Mouse (Mus musculus) embryo, embryonic 10.5 days (tissue): Measurements from ENCODE around the gene Kalrn.
A peak's percentile ranks its signal among the peaks of the same experiment; 100 is the strongest.

ENCODE experiments used
- DNase-seq: peaks from one replicate; pipeline ENCODE4 v3.0.0-alpha.2; 2015; ENCODE audit warnings: low spot score

Kalrn gene

DNA sequence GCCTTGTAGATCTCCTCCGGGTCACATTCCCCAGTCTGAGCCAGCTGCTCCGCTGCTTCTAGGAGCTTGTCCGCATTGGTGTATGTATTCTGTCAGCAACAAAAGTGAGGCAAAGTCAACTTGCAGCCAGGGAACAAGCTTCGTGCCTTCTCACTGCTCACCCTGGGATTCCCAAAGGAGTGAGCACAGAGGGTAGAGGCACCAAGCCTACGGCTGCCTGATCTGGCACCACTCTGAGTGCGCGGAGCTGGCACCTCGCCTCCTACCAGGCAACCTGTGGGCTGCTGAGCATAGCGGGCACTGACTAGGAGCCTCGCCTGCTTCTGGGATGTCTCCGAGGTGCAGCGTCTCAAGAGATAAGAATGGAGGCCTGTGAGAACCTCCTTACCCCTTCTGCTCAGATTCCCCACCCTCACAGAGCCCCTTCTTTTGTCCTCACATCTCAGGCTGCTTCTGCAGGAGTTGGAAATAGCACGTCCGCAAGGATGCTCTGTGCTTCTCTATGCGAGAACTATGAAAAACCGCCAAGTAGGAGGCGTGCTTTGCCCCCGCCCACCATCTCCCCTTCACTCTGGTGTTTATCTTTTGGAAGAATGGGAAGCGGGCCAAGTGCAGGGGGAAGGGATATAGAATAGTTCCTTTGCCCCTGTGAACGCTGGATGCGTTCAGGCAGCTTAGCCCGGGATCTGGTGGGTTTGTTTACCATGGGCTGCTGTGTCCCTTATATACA, 310.4 kb downstream of the Kalrn start:
- no peak for DNase-seq

DNA sequence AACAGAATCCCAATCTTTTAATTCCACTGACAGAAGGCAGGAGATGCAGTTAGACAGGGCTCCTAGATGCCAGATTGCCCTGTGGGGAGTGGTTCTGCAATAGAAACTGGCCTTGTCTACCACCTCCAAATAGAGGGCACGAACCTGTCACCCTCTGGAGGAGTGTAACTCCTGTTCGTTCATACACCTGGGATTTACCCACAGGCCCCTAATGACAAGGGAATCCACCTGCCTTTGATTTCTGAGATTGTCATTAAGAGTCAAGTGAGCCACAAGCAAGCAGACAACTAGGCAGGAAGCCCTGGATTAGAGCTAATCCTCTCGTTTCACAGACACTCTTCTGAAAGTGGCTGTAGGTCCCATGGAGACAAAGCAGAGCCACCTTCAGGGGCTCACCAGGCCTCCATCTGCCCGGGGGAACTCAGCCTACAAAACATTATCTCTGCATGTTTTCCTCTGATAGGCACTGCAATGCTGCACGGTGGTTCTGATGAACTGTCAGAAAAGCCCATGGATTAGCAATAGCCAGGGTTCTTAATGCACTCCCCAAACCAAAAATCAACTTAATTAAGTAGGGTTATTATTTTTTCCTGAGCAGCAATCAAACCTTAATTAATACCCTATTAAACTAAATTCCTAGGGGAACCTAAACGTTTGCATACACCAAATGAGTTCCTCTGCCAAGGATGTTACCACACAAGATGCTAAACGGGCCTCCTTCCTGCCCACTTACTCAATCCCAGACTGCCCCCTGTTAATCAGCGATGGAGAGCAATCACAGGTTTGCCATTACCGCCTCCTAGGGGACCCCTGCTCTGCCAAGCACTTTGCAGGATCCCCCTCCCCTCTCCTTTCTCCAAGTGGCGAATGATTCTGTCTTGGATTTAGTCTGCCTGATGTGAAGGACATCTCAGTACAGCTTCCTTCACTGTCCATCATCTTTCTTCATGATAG, 312.1 kb downstream of the Kalrn start:
- no peak for DNase-seq

DNA sequence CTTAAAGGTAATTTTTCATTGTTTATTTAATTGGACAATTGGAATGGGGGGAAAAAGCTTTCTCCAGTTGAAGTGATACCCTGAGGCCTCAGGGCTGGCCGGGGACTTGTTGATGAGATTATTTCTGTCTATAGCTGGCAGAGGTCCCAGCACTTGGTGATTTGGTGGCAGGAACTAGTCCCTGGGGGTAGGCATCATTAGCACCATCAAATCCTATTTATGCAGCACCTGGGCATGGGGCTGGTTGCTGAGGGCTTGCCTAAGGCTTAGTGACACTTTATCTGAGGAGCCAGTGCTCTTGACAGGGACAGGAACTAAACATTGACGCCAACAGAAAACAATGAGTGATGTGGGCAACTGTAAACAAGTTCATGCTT, 318.7 kb downstream of the Kalrn start:
- no peak for DNase-seq

DNA sequence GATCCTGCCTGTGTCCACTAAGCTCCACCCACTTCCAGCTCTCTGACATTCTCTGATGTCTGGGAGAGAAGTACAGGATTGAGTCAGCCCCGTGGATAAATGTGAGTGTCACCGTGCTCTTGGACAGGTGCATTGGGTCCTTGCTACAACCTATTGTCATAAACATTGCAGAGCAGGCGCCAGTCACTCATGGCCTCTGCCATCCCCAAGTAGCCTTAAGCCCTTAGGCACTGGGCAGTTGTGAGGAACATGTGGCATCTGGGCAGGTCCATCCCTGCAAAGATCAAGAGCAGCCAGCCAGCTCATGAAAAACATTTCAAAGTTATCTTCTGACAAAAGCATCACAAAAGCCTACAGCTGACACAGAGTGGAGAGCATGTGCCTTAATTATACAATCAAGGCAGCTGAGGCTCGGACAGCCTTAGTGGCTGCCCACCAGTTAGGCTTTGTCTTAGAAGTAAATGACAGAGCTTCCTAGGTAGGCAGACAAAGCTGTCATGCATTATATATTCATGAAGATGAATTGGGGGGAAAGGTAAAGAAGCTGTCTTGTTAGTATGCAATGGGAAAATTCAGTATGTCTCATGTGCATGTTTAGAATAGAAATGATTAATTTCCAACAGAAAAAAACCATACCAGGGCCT, 319.2 kb downstream of the Kalrn start:
- DNase-seq, result no peak

DNA sequence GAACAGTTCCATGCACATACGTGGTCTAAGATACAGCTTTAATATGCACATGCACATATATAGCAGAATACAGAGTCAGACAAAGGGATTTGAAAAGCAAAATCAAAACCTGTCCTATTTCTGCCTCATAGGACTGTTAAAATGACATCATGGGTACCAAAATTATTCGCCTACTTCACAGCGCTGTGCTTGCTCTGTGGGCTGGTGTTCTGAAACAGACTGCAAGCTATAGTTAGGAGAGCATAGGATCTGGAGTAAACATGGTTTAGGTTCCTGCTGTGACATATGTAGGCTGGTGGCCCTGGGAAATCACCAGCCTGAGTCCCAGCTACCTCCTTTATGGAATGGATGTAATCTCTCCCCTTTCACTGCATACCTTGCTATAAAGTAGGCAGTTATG, 320.7 kb downstream of the Kalrn start:
- DNase-seq, result no peak

DNA sequence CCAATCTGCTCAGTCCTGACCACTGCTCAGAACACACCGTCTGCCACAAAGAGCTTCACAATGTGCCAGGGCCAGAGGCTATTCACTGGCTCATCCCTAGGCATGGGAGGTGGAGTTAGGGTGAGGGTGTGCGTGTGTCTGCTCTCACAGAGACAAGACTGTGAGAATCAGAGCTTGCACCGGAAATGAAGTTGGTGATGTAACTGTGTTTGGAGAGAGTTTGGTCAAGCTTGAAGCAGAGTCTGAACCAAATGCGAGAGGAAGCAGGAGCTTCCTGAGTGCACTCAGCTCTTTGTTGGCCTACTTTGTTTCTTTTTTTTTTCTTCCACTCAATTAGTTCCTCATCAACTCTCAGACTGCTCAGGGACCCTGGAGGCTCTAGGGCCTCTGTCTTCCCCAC, 325.1 kb downstream of the Kalrn start:
- DNase-seq, result no peak

DNA sequence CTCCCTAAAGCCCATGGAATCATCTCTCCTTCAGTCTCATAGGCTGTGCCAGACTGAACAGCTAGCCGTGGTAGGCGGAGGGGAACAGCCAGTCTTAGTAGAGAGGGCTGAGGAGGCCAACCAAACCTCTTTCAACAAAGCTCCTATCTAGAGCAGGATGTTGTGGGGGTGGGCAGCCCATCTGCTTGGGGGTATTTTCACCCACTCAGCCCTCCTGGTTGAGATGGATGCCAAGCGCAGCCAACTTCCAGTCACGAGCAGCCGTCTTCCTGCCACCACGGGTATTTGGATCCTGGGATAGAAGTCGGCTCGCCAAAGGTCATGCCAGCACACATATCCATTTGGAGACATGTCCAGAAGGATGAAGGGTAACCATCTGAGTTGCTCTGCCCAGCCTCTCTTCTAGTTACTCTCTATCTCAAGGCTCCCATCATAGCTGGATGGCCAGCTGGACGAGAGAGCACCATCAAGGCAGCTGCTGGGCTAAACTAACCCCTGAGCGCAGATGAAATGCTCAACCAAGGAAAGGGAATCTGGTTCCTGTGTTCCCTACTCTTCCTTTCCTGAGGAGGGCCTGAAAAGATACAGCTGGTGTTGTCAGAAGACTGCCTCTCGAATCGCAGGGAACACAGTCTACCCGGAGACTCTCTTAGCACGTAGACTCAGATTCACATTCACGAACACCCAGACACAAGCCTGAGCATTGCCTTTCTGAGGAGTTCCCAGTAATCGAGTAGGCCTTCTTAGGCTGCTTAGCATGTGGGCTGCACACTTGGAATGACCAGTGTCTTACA, 331.2 kb downstream of the Kalrn start:
- DNase-seq, result no peak

DNA sequence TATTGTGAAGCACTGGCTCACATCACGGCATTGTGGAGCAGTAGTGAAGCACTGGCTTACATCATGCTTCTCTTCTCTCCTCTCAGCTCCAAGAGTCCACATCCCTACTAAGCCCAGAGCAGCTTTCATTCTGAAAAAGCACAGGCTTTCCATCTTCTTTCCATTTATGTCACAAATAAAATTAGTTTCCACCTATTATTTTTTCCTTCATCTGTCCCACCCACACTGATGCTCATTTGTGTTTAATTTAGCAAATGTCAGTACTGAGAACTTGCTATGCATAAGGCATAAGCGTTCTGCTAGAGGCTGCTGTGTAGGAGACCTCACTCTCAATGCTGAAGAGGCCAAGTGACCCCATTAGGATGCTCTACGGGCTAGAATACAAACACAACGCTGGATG, 333.7 kb downstream of the Kalrn start:
- DNase-seq, result no peak

DNA sequence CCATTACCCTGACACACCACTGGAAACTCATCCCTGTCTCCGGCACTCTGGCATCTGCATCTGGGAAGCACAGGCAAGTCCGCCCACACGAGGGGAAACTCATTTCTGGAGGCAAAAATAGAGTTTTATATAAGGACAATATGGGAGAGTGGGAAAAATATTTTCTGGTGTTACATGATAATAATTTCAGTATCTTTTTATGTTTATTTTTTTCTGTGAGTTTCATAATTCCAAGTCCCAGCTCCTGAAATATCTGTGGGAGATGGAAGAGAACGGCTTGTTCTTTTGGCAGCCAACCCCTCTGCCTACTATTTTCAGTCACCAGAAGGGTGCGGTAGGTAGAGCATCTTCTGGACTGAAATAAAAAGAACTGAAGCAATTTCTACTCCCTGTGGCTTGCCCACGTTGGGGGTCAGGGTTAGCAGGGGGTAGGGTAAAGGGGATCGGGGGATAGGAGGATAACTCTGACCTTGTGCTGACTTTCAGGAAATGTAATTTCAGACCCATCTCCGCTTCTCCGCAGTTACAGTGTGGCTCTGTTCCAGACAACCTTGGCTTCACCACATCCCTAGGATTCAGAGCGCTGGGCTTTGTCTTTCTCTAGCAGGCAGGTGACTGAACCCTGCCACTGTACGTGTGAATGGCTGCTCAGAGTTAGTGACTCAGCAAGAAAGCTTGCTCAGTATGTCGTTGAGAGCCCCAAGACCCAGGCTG, 336.3 kb downstream of the Kalrn start:
- no peak for DNase-seq

DNA sequence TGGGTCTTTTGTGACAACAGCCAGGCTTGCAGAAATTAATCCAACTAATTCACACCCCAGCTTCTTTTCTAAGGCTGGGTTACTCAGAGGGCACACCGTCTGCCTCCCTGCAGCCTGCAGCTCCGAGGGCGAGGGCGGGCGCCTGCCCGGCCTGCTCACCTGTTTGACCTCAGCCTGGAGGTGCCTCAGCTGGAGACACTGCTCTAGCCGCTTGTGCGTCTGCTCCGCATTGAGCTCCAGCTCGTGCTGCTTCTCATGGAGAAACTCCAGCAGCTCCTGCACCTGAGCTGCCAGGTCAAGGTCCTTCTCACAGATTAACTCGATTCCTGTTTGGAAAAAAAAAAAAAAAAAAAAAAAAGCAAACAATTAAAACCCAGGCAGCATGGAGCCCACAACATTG, 338.2 kb downstream of the Kalrn start:
- DNase-seq, result no peak

DNA sequence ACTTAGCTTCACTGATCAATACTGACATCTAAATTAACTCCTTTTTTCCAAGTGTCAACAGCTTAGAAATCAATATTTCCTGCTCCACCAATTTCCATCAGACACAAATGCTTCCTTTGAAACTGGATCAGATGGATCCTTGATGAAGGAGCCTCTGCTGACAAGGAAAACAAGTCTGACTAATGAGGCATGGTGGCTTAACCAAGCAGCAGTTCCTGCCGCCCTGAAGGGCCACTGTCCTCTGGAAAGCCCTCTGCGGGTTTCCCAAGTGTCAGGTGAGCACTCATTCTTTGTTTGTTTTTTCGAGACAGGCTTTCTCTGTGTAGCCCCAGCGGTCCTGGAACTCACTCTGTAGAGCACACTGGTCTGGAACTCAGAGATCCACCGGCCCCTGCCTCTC, 341.4 kb downstream of the Kalrn start:
- peak; percentile 22 for DNase-seq

DNA sequence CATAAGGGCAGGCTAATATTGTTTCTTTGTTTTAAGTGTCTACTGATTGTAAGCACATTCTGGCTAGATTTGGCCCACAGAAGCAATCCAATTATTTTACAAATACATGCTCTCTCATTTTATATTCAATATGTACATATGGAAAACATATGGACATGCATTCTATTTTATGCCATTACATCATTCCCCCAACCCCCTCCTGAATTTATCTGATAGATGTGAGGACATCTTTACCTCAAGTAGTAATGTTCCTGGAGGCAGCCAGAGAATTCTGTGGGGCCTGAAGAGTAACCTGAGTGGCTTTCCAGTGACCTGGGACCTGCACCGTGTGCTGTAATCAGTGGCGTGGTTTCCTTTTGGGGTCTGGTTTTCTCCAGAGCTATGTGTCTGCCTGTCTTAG, 342.2 kb downstream of the Kalrn start:
- DNase-seq, result no peak

DNA sequence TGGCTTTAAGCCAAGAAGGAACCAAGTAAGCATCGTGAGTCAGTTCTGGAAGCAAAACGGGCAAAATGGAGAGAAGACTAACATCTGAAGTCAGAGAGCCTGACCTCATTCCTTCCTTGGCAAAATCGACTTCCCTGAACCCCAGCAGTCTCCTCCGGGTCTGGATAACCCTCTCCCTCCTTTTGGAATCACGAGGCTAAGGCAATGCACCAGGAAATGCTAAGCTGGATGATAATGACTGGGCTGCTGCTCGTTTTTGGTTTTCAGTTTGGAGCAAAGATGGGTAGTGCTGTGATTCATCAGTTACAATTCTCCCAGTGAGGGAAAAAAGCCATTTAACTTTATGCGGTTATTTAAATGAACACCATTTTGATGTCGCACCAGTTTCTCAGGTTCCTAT, 344.0 kb downstream of the Kalrn start:
- DNase-seq, result no peak

DNA sequence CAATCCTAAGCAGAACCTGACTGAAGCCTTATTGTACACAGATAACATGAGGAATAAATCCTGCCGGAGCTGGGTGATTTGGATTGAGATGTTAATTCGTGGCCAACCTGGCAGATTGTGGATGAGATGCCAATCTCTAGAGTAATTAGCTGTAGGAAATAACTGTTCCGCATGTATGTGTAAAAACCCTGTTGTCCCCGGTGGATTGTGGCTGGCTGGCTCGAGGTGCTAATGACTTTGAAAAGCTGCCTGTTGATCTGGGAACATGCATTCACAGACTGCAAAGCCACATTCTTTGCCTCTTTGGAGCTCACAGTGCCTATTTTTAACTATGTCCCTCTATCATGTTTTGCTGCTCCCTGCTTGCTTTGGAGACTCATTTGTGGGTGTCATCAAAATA, 344.7 kb downstream of the Kalrn start:
- no peak for DNase-seq

DNA sequence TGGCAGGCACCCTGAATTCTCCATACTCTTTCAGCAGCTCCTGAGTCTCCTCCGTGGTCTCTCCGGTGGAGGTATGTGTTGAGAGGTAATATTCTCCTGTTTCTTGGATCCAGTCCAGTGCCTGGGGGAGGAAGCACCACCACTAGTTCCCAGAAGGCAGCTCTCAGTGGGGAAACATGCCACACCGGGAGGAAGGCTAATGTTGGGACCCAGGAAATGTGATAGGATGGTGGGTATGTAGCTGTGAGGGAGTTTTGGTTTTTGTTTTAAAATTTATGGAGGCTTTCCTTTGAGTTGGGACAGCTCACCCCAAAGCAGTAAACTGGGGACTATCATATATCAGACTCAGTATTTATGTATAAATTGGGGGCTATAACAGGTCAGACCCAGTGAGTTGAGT, 361.2 kb downstream of the Kalrn start:
- no peak for DNase-seq

DNA sequence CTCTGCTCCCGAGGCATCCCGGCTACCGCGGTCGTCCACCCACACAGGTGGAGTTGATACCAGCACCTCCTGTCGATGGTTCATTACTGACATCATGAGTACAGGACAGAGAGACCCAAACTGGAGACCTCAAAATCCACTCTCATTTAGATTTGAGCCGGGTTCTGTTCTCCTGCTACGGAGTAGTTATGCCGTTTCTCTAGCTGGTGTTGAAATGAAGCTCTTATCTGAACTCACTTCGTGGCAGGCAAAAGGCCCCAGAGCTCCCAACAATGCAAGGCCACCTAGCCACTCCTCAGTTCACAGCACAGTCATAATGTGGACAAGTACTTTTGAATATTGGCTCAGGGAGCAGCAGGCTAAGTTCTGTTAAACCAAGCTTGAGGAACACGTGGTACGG, 362.1 kb downstream of the Kalrn start:
- DNase-seq, result no peak

DNA sequence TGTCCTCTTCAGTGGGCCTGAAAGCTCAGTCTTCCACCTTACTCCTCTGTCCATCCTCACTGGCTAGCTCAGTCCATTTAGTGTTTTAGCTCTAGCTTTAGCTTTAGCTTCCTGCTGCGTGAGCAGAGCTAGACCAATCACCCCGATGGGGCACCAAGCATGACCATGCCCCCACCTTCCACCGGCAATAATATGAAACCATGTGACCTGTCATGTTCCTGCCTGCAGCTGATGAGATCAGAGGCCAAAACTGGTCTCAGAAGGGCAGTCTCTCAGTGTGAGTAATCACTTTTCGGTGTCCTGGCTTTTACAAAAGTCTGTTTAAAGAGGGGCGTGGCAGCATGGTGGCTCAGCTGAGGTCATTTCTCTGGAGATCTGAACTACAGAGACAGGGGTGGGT, 364.6 kb downstream of the Kalrn start:
- DNase-seq, result no peak

DNA sequence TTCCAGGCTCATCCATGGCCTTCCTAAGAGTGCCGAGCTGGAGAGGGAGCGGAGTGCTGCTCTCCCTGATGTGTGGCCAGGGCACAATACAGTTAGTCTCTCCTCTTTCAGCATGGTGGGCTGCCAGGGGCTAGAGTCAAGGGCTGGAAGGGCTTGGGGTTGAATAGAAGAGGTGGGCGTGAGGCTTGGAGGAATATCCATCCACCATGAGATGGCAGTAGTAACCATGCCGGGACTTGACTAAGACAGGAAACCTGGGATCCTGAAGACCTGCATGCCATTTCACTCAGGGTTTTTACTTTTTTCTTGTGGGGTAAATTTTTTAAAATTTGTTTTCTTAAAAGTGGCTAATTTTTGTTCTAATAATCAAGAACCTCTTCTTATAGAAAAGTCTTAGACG, 365.4 kb downstream of the Kalrn start:
- no peak for DNase-seq

DNA sequence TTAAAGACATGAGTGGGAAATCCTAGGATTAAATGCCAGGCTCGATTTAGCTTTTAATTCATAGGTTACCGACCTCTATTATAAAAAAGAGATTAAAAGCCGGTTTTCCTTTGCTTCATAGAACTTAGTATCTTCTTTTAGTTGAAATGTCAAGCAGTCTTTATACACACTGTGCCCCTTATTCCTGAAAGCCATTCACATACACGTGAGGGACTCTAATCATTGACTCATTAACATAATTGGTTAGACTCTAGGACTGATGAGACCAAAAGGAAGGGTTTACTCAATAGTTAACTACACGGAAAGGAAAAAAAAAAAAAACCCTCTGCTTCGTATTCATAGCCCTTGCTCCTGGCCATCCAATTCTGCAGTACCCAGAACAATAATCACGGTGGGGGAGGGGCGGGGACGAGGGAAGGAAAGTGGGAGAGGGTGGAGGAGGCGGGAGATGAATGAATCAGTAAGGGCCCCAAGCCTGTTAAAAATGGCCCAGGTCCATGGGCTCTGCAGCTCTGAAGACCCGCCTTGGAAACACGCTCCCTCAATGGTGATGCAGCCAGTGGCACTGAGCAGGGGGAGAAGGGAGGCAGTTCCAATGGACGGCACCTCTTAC, 368.7 kb downstream of the Kalrn start:
- DNase-seq, result peak; percentile 15

DNA sequence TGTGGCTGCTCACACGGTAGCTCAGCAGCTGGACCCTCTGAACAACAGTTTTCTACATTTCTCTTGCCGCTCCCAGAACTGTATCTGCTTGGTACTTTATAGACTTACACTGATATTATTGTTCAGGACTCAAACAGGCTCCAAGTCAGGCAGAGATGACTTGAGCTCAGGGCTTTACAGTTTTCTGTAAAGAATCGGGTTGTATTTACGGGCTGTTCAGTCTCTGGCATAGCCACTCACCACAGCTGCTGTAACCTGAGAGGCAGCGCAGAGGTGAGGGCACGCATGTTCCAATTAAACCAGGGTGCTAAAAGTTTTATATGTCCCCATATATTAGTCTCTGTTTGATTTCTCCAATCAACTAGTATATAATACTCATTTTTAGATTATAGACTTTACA, 373.8 kb downstream of the Kalrn start:
- no peak for DNase-seq
